Mouse (Mus musculus) layer of hippocampus, adult 6 months (tissue): ENCODE results near the gene Cenpp. TPM values are rescaled to one million over a fixed set of nuclear protein-coding genes. Genes with fewer than 3 reads are reported as not detected.

Experiments
- long read RNA-seq, 2 experiments: library from polyadenylated mRNA; unstranded; transcript quantifications; one replicate each; pipeline ENCODE4 v2.0.0; 2019 to 2020
- polyA plus RNA-seq: library from polyadenylated mRNA; unstranded; fragments of <200 nt; fragmentation: Nextera tagmentation; gene quantifications from 2 replicates; pipeline ENCODE4 v1.2.3, GENCODE M21; 2021

Gene Cenpp
- polyA plus RNA-seq, result 2.0 and 2.2 TPM in 2 replicates
- long read RNA-seq, experiment 1, partial matches to known transcripts, result 1 of 11 reads
- long read RNA-seq, experiment 1, other reads (novel, unspliced or antisense), result 9 of 11 reads
- long read RNA-seq, experiment 2, partial matches to known transcripts, result 0 of 14 reads
- long read RNA-seq, experiment 2, other reads (novel, unspliced or antisense), result 12 of 14 reads

GRCm38 (mm10) chr13:49652481-49653179, at the start of gene Cenpp, which contains the start of gene Nol8:
Gene Cenpp, minus strand, starts transcription at chr13:49652785.
Gene Nol8, plus strand, starts transcription at chr13:49653078.

DNA sequence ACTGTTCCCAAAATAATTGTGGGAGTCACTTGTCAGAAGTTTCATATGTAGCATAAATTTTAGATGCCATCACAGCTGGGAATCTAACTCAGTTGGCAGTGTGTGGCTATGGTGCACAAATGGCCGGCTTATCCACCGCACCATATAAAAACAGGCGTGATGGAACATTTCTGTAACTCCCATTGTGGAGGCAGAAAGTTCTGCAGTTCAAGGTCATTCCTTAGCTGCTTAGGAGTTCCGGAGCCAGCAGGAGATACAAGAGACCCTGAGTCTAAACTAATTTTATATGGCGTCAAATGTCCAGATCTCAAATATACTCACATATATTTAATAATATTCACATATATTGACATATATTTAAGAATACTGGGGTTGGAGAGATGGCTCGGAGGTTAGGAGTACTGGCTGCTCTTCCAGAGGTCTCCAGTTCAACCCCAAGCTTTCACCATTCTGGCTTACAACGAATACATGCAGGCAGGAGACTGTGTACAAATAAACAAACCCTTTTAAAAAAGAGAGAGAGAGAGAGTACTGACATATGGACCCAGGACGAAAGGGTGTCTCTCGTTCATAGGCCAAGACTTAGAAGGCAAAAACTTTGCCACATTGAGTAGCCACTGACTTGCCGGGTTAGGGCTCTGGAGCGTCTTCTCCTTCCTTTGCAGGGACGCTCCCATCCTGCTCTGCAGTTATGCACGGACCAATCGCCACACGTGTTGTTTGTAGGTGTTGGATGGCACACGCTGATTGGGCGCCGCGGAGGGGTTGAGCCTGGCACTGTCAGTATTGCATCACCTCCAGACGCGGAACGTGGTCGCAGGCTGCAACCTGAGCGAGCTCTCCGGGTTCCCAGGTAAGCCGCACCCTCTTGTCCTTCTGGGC, 29.0 kb upstream of the Cenpp start, which contains the start of gene Iars:
Gene Iars, plus strand, starts transcription at position 750 of the 882 bp plus-strand sequence.

DNA sequence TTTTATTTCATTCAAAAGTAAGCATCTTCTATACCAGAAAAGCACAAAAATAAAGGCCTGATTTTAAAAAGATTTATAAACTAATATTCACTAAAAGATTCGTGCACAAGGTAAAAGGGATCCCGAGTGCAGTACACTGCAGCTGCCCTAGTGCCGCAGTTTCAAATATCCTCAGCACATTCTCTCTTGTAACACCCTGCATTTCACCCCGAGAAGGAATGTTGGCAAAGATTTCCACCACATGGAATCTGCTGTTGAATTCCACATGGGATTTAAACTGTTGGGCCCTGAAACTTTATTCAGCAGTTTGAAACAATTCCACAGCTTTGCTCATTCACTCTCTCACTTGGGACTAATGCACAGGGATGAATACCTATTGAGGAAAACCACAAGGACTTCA, 44.9 kb downstream of the Cenpp start, which contains the start of gene Ogn:
Gene Ogn, plus strand, starts transcription at position 333 of the 400 bp plus-strand sequence.

DNA sequence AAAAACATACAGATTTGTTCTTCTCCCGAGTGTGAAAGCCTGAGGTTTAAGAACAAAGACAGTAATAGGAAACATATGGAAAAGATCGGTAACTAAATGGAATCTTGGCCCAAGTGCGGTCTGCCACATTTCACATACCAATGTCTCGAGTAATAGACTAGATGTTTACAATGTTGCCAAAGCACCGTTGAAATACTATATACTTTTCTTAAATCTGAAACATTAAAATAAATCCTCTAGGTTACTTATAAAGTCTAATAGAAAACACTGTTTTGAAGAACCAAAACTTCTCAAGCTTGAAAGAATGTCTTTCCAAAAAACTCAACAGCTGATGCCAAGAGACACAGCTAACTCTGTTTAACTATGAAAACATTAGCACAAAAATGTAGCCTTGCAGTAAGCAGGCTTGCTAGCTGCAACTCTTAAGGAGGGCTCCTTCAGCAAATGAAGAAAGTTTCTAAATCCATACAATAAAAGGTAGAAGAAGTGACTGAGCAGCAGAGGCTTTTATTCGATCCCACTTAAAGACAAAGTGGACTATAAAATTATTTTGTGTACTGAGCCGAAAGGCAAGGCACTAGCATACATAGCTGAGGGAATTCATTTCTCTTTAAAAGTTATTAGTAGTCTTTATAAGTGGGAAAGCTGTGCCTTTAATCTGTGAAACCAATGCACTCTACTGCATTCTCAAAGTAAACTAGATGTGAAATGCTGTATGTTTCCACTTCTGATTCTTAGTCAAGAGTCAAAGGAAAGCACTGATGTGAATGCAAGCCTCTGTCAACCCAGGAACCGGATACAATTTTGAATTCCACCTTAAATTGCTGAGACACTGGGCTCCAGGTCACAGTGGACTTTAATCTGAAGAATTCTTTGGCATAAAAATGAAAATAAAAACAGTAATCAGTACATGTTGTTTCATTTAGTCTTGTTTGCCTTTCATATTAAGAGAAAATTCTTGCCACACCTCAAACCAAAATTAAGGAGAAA, 70.7 kb downstream of the Cenpp start, which contains the start of gene Omd:
Gene Omd, plus strand, starts transcription at position 922 of the 990 bp plus-strand sequence.

DNA sequence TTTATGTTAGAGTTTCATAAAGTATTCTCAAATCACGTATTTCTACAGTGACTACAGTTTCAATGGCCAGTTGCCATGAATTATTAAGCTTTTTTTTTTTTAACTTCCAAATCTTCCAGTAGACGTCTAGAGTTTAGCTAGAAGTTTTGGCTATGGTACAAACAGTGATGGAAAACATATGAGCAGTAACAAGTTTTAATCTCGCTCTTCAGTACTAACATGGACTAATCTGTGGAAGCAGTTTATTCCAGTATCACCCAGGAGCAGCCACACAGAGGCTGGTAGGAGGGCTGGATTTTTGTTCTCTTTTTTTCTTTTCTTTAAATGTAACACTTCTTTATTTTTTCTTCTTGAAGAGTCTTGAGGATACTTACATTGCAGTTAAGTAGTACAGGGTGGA, 108.3 kb downstream of the Cenpp start, which contains the start of gene Aspn:
Gene Aspn, plus strand, starts transcription at position 165 of the 400 bp plus-strand sequence.

DNA sequence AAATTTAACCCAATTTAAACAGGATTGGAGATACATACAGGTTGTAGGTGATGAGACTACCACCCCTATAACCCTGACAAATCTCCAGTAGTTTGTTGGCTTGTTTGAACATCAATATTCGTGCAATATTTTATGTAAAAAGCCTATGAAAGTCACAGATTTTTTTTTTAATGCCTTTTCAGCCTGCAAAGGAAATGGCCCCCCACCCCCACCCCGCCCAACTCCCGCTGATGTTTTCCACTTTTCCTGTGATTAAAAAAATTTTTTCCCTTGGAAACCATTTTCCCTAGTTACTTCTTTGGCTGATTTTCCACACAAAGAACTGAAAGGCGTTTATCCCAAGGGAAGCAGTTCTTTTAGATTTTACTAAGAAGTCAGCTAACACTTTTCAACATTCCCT, 148.1 kb downstream of the Cenpp start, which contains the start of gene Ecm2:
Gene Ecm2, plus strand, starts transcription at position 301 of the 400 bp plus-strand sequence.

GRCm38 (mm10) chr13:49492376-49493368, 159.9 kb downstream of the Cenpp start, which contains the start of gene Tes3-ps:
Gene Tes3-ps, plus strand, starts transcription at chr13:49493318.

DNA sequence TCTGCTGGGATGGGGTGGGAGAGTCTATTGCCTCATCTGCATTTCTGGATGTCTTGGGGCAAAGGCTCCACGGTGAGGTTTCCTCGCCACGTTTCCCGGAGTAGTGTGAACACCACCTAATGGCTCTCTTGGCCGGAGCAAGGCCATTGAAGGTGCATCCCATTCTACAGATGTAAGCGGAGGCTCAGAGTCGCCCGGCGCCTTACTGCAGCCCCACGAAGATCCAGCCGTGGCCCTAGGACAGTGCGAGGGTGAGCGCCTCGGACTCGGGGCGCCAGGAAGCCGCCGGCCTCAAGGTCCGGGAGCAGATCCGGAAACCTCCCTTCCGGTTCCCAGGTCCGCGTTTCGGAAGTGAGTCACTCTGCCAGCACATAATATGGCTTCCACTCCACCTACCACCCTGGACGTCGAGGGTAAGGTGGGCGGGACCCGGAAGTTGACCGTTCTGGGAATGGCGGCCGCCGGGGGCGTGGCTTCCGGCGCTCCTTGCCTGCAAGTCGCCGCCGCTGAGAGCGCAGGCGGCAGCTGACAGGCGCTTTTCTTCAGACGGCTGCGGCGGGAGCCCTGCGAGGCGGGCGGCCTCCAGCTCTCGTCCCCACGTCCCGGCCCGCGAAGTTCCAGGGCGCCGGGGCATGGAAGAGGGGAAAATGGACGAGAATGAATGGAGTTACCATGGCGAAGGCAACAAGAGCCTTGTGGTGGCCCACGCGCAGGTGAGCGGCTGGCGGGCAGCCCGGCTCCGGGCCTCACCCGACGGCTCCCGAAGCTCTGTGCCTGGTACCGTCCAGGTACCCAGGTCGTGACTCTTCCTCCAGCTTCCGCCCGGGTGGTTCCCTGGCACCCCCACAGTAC, 231.6 kb downstream of the Cenpp start, which contains the start of gene Ippk:
Gene Ippk, plus strand, starts transcription at position 496 of the 852 bp plus-strand sequence.

Other genes with a start within 250 kb of the Cenpp start
- gene Ippk, start 231.5 kb downstream of the Cenpp start, polyA plus RNA-seq, result 12.9 and 13.4 TPM in 2 replicates
- 0.19 and 0.36 TPM in 2 replicates for gene Tes3-ps, start 159.5 kb downstream of the Cenpp start, polyA plus RNA-seq
- gene Ecm2, start 148.0 kb downstream of the Cenpp start, polyA plus RNA-seq, result 1.9 and 3.2 TPM in 2 replicates
- 0.25 and 0.43 TPM in 2 replicates for gene Aspn, start 108.3 kb downstream of the Cenpp start, polyA plus RNA-seq
- 0.50 and 0.72 TPM in 2 replicates for gene Omd, start 70.3 kb downstream of the Cenpp start, polyA plus RNA-seq
- gene Ogn, start 44.7 kb downstream of the Cenpp start, polyA plus RNA-seq, result 3.2 and 3.5 TPM in 2 replicates
- 12.9 and 13.5 TPM in 2 replicates for gene Nol8, start 293 bp upstream of the Cenpp start, polyA plus RNA-seq
- 12.2 and 12.9 TPM in 2 replicates for gene Iars, start 29.3 kb upstream of the Cenpp start, polyA plus RNA-seq
- gene Gm30302, start 146.2 kb upstream of the Cenpp start, polyA plus RNA-seq, result not detected in 2 replicates